Mouse (Mus musculus) heart, postnatal 10 days (tissue): ENCODE data around the gene Tmem14c. TPM values are rescaled to one million over a fixed set of nuclear protein-coding genes. Genes with fewer than 3 reads are reported as not detected.
"Not testable (repeated sequence)": the region's sequence is repeated elsewhere in the genome, so short reads cannot be mapped to it uniquely, and the experiment has no call there.

Experiments used
- DNase-seq, 2 experiments: peaks; one replicate each; pipeline ENCODE4 v3.0.0; 2021
- intact Hi-C: fragments of 180-260 bp; cut with DNase I; formaldehyde crosslinking; loops from one replicate; pipeline ENCODE4 v1.15.1; 2025
- total RNA-seq, 2 experiments: library from RNA; stranded (reverse); gene quantifications; 2 replicates each; pipeline ENCODE4 v1.2.3; 2021

Tmem14c gene
- total RNA-seq = 100 to 1,000 TPM; 193 to 203 TPM

DNA sequence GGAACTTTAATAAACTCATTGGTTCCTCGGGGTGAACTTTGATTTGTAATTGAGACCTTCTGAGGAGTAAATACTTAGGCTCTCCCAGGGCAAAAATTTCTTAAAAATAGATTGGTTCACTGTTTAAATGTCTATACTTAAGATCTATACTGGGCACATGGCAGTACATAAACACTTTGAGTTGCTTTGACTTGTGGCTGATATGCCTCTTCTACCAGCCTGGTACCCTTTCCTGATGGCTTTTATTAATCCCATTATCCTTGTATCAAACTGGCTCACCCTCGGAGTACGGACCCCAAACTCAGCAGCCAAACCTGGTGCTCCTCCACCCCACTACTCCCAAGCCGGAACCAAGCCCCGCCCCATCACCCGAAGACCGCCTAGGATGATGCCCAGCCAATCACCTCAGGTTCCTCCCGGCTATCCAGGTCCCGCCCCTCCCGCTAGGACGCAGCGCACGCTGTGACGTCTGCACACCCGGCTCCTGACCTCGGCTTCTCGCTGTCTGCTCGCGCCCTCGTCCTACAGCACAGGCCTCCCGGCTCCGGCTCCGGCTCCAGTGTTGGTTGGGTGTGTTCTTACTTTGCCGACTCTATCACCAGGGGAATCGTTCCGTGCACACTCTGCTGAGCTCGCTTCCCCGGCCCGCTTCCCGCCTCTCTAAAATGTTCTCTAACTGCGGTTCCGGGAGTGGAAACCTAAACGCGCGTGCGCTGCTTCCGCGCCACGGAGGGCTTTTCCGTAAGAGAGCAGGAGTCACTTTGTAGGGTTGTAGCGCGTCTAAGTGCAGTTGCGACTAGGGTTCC is at the start of gene Tmem14c:
Gene Tmem14c, plus strand, starts transcription at position 464 of the 806 bp plus-strand sequence.
- DNase-seq = peak; percentile 97
- intact Hi-C loops = no loop called here

GRCm38 (mm10) chr13:40967609-40968008 is 48.5 kb upstream of the Tmem14c start:
- no peak for DNase-seq
- intact Hi-C loops = no loop called here

DNA sequence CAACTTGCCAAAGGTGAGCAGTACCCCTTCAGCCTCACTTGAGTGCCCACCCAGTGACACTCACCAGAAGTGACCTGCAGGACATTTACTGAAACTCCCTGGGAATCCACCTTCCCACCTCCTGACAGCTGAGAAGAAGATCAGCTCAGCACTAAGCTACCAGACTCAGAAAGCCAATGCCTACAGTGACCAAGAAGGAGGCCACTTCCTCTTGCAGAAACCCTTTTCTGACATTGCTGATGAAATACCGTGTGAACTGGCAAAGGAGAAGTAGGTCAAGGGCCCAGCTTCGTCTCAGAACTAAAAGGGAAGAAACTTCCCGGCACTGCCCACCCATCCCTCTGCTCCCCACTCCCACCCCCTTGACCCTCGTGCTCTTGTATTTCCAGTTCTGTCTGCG is 47.5 kb upstream of the Tmem14c start:
- DNase-seq = no peak
- intact Hi-C loops = no loop called here

GRCm38 (mm10) chr13:40969761-40970390 is 46.2 kb upstream of the Tmem14c start:
- intact Hi-C loops = no loop called here

GRCm38 (mm10) chr13:40971261-40971660 is 44.8 kb upstream of the Tmem14c start:
- intact Hi-C loops = no loop called here
- DNase-seq = no peak

More at GRCm38 (mm10) chr13:40969761-40970390, 46.2 kb upstream of the Tmem14c start:
- no peak for DNase-seq

GRCm38 (mm10) chr13:40971831-40972230 is 44.3 kb upstream of the Tmem14c start:
- intact Hi-C loops = no loop called here
- no peak for DNase-seq

- no peak for DNase-seq
- intact Hi-C loops = no loop called here
Measured at GRCm38 (mm10) chr13:40972976-40973375, 43.1 kb upstream of the Tmem14c start.

DNA sequence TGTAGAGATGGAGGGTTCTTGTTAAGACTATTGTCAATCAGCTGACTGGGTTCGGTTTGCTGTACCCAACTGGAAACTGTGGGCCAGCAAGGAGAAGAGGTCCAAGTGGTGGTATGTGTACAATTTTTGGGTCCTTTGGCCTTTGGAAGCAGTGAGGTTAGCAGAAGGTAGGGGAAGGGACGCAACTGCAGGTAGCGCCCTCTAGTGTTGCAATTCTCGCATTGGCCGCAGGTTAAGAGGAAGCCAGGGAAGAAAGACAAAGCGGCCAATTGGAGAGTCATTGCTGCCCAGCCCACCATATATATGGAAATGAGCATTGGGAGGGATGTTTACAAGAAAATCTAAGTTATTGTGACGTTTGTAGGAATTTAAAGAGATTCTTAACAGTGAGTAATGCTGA is 38.5 kb upstream of the Tmem14c start:
- intact Hi-C loops = loop anchor here (2.0 kb wide), 1 partner anchor 193 kb away; no protein-coding TSS in a partner anchor
- DNase-seq = peak; percentile 55 to 76

- DNase-seq = no peak
- intact Hi-C loops = loop anchor here (1.0 to 2.0 kb wide), 2 partner anchors 132 to 194 kb away; no protein-coding TSS in a partner anchor
Measured at GRCm38 (mm10) chr13:40978652-40979051, 37.4 kb upstream of the Tmem14c start.

- intact Hi-C loops = loop anchor here (1.0 to 2.0 kb wide), 2 partner anchors 133 to 195 kb away; no protein-coding TSS in a partner anchor
- peak; percentile 37 to 46 for DNase-seq
Measured at GRCm38 (mm10) chr13:40979321-40979720, 36.8 kb upstream of the Tmem14c start.

DNA sequence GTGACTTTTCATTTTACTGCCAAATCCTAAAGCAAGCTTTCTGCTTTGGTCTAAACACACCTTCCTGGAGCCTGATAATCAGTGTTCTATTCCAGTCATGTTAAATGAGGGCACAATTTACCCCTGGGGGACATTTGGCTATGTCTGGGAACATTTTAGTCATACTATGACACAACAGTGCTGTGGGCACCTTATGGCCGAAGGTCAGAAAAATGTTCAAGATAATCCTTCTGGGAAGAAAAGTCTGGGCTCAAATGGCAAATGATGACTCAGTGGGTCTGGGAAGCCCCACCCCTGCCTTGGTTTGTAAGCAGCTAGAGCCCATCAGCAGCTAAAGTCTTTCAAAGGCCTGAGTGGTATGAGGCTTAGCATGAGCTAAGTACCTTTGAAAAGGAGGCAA is 33.3 kb upstream of the Tmem14c start:
- no peak for DNase-seq
- intact Hi-C loops = no loop called here

- no peak for DNase-seq
- intact Hi-C loops = no loop called here
Measured at GRCm38 (mm10) chr13:40986081-40986480, 30.0 kb upstream of the Tmem14c start.

GRCm38 (mm10) chr13:40987608-40988303 is 28.3 kb upstream of the Tmem14c start:
- DNase-seq, intact Hi-C loops: not testable (repeated sequence)

GRCm38 (mm10) chr13:40988418-40988817 is 27.7 kb upstream of the Tmem14c start:
- intact Hi-C loops = no loop called here
- DNase-seq = no peak

- DNase-seq = no peak
- intact Hi-C loops = no loop called here
Measured at GRCm38 (mm10) chr13:40994487-40995263, 21.4 kb upstream of the Tmem14c start.

DNA sequence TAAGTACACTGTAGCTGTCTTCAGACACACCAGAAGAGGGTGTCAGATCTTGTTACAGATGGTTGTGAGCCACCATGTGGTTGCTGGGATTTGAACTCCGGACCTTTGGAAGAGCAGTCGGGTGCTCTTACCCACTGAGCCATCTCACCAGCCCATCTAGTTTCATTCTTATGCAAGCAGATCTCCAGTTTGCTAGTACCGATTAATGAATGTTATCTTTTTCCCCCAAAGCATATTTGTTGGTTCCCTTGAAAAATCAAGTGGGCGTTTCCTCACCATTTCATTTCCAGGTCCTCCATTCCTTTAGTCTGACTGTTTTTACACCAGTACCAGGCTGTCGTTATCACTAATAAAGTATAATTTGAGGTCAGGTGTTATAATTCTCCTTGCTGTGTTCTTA is 17.6 kb upstream of the Tmem14c start:
- DNase-seq, intact Hi-C loops: not testable (repeated sequence)

DNA sequence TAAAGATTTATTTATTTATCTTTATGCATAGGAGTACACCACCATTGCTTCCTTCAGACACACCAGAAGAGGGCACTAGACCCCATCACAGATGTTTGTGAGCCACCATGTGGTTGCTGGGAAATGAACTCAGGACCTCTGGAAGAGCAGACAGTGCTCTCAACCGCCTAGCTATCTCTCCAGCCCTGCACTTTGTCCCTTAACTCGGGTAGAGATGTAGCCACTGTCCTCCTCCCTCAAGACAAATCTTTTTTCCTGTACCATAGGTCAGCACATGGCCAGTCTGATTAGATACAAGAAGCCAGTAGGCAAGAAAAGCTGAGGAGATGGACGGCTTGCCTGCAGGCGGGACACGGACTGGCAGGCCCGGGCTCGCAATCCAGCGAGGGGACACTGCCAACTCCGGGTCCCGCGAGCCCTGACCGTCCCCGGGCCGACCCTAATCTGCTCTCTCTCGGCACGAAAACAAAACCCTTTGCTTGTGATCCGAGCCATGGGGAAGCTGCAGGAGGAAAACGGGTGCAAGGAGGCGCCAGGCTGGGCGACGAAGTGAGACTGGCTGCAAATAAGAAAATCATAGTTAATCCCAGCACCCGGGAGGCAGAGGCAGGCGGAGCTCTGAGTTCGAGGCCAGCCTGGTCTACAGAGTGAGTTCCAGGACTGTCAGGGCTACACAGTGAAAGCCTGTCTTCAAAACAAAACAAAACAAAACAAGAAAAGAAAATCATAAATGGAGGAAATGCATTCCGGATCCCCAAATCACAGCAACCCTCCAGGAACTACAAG is 15.8 kb upstream of the Tmem14c start:
- peak; percentile 52 to 71 for DNase-seq
- intact Hi-C loops = loop anchor here (5.0 kb wide), 2 partner anchors 158 to 218 kb away; no protein-coding TSS in a partner anchor

- peak; percentile 94 to 95 for DNase-seq
- intact Hi-C loops = loop anchor here (5.0 kb wide), 2 partner anchors 159 to 219 kb away; no protein-coding TSS in a partner anchor
Measured at GRCm38 (mm10) chr13:41000926-41001639, 15.0 kb upstream of the Tmem14c start, which contains the start of gene Pak1ip1. TSS of gene Pak1ip1 (plus strand) at chr13:41001023.

- intact Hi-C loops = loop anchor here (5.0 kb wide), 2 partner anchors 160 to 220 kb away; no protein-coding TSS in a partner anchor
- DNase-seq = no peak
Measured at GRCm38 (mm10) chr13:41002001-41002400, 14.1 kb upstream of the Tmem14c start.
